In the genomic region with DNA sequence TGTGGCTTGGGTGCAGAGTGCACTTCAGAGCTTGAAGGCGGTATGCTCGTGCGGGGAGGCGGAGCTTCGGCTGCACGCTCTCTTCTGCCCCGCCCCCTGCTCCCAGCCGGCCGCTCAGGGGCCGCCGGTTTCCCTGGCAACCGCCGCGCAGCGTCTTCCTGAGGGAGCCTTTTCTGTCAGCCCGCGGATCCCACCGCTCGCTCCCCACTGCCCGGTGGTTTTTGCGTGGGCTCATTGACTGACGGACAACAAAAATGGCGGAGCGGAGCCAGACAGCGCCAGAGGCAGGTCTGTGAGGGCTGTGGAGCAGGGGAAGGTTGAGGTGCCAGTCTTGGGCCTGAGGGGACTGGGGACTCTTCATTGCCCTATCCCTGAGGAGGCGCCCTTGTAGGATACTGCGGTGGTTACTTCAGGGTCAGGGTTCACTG, we compare ENCODE assay signal across 8 mouse cellular contexts. TPM values are rescaled to one million over a fixed set of nuclear protein-coding genes. Genes with fewer than 3 reads are reported as not detected.
DNase-seq lines count a peak whose midpoint lies in the region; ATAC-seq and TF ChIP-seq lines count a peak whose summit lies in the region.

A gene (plus strand): TSS at position 44 of the 428 bp plus-strand sequence.

- H3K36me3 ChIP-seq in forebrain, embryonic 13.5 days (ENCODE audit: poor library complexity, severe bottlenecking) = no peaks in the 10 kb centered on the region
- no peaks in the 10 kb centered on the region for H3K36me3 ChIP-seq in liver, embryonic 14.5 days (replicated peaks; ENCODE audit: control insufficient read depth, insufficient read depth, low read depth)
- no peaks in the 10 kb centered on the region for H3K36me3 ChIP-seq in neural tube, embryonic 14.5 days (ENCODE audit: control insufficient read depth, insufficient read depth, low read length)

- peak; percentile 79 for ATAC-seq in cerebellum, adult (ENCODE audit: insufficient number of reproducible peaks, low FRiP score, low TSS enrichment)
- ATAC-seq in forebrain, embryonic 13.5 days = peak; percentile 99
- peak; percentile 64; the same call in 1 of the 2 replicates for ATAC-seq in liver, embryonic 14.5 days (ENCODE audit: insufficient read depth)
- peak; percentile 99 for ATAC-seq in neural tube, embryonic 14.5 days (ENCODE audit: low read depth)

- H3K27ac ChIP-seq in forebrain, embryonic 13.5 days = peak within 1 kb of the TSS; percentile 41
- no peak within 1 kb of the TSS for H3K27ac ChIP-seq in liver, embryonic 14.5 days
- H3K27ac ChIP-seq in neural tube, embryonic 14.5 days (ENCODE audit: low read depth, low read length) = peak within 1 kb of the TSS; percentile 18; the same call in 1 of the 2 replicates

- H3K4me3 ChIP-seq in forebrain, embryonic 13.5 days = peak within 1 kb of the TSS; percentile 56
- peak within 1 kb of the TSS; percentile 42 for H3K4me3 ChIP-seq in liver, embryonic 14.5 days (ENCODE audit: insufficient read depth in 1 of 2, low read depth in 2 of 2, low read length in 2 of 2)
- H3K4me3 ChIP-seq in neural tube, embryonic 14.5 days (ENCODE audit: low read depth, low read length) = peak within 1 kb of the TSS; percentile 56

- H3K9me3 ChIP-seq in forebrain, embryonic 13.5 days (replicated peaks) = no peaks in the 10 kb centered on the region
- H3K9me3 ChIP-seq in liver, embryonic 14.5 days (ENCODE audit: control insufficient read depth, low read length) = no peaks in the 10 kb centered on the region
- no peaks in the 10 kb centered on the region for H3K9me3 ChIP-seq in neural tube, embryonic 14.5 days (ENCODE audit: control insufficient read depth, low read length)

- DNase-seq in MN1 (ENCODE audit: low spot score) = peak; percentile 53
- peak; percentile 67 for DNase-seq in heart, postnatal 4 days
- DNase-seq in layer of hippocampus, adult 18-20 months (ENCODE audit: low spot score in 2 of 2) = peak; percentile 75 to 79
- peak; percentile 2 to 4 (median 4) for DNase-seq in liver, embryonic 14.5 days (ENCODE audit: low read depth in 3 of 3, low spot score in 3 of 3)
- peak; percentile 32 for DNase-seq in urinary bladder, postnatal 14 days (ENCODE audit: low spot score)

- no peak for TF ChIP-seq CTCF in liver, embryonic 14.5 days (IDR thresholded peaks at IDR 0.05; ENCODE audit: low read depth)

- peak within 1 kb of the TSS; percentile 70 for H3K4me2 ChIP-seq in forebrain, embryonic 13.5 days
- H3K4me2 ChIP-seq in liver, embryonic 14.5 days (ENCODE audit: low read depth) = peak within 1 kb of the TSS; percentile 58
- peak within 1 kb of the TSS; percentile 63 for H3K4me2 ChIP-seq in neural tube, embryonic 14.5 days (ENCODE audit: low read depth, low read length)

- no peaks in the 10 kb centered on the region for H3K27me3 ChIP-seq in forebrain, embryonic 13.5 days
- H3K27me3 ChIP-seq in liver, embryonic 14.5 days (ENCODE audit: control insufficient read depth, insufficient read depth, low read length) = no peaks in the 10 kb centered on the region
- no peaks in the 10 kb centered on the region for H3K27me3 ChIP-seq in neural tube, embryonic 14.5 days (ENCODE audit: control insufficient read depth, insufficient read depth, low read length)

- H3K4me1 ChIP-seq in forebrain, embryonic 13.5 days = peaks cover 24% of the 10 kb centered on the region
- H3K4me1 ChIP-seq in liver, embryonic 14.5 days (replicated peaks; ENCODE audit: control insufficient read depth in 2 of 2, insufficient read depth in 2 of 2, low read length in 1 of 2) = no peaks in the 10 kb centered on the region
- no peaks in the 10 kb centered on the region for H3K4me1 ChIP-seq in neural tube, embryonic 14.5 days (ENCODE audit: control insufficient read depth, insufficient read depth, low read length)

- 0% methylated on average over 27 of the region's 27 CpGs for WGBS in forebrain, embryonic 13.5 days
- under 1% methylated on average over 27 of the region's 27 CpGs for WGBS in liver, embryonic 14.5 days (ENCODE audit: insufficient replicate concordance)
- WGBS in neural tube, embryonic 14.5 days = 0% methylated on average over 27 of the region's 27 CpGs

- no peak for TF ChIP-seq EP300 in liver, embryonic 14.5 days (IDR thresholded peaks at IDR 0.05; ENCODE audit: low read depth)

- peak within 1 kb of the TSS; percentile 61 for H3K9ac ChIP-seq in forebrain, embryonic 13.5 days
- no peak within 1 kb of the TSS for H3K9ac ChIP-seq in liver, embryonic 14.5 days (replicated peaks)
- H3K9ac ChIP-seq in neural tube, embryonic 14.5 days (replicated peaks; ENCODE audit: low read depth, low read length) = peak within 1 kb of the TSS; percentile 56

RNA-seq across cellular contexts. Expression of the gene that starts here (rescaled TPM):
- 2.3 and 2.5 TPM in 2 replicates for polyA plus RNA-seq in forebrain, embryonic 13.5 days (2015; fragmentation: Nextera tagmentation; extraction: Ambion mirVana)
- under 1 TPM; 0.43 to 0.72 TPM for total RNA-seq in heart, postnatal 4 days (2021)
- 10 to 100 TPM; 14.0 to 17.2 TPM for total RNA-seq in layer of hippocampus, adult 18-20 months (2021)
- polyA plus RNA-seq in liver, embryonic 14.5 days (2012; rRNA removed) = not detected in 2 replicates
- not detected in 2 replicates for polyA plus RNA-seq in liver, embryonic 14.5 days (2014; fragmentation: Nextera tagmentation; extraction: Ambion mirVana)
- polyA plus RNA-seq in neural tube, embryonic 14.5 days (2014; fragmentation: Nextera tagmentation; extraction: Ambion mirVana) = 1.5 and 3.4 TPM in 2 replicates

Comparison
In these comparisons a context has a peak if more than half of its experiments do, and no peak if none do; other contexts are left out.
1. RNA of the gene that starts here (total RNA-seq): 14.0 to 17.2 TPM in layer of hippocampus, adult 18-20 months; 0.43 to 0.72 TPM in heart, postnatal 4 days; every median in the first group is over 4 times any median in the second.
2. Peak in DNase-seq in heart, postnatal 4 days; RNA of the gene not detected or under 1 TPM.
3. Peak in DNase-seq, ATAC-seq, H3K4me3 ChIP-seq and H3K4me2 ChIP-seq in liver, embryonic 14.5 days; RNA of the gene not detected or under 1 TPM.
4. DNase-seq: peak in every context shown above with its lines; median percentile 77 in layer of hippocampus, adult 18-20 months; 67 in heart, postnatal 4 days; 53 in MN1; 32 in urinary bladder, postnatal 14 days; 4 in liver, embryonic 14.5 days.
5. Peak in every context shown above with its lines, with median percentiles within 50 percentile points of each other: ATAC-seq, H3K4me2 ChIP-seq and H3K4me3 ChIP-seq.